In the genomic region with DNA sequence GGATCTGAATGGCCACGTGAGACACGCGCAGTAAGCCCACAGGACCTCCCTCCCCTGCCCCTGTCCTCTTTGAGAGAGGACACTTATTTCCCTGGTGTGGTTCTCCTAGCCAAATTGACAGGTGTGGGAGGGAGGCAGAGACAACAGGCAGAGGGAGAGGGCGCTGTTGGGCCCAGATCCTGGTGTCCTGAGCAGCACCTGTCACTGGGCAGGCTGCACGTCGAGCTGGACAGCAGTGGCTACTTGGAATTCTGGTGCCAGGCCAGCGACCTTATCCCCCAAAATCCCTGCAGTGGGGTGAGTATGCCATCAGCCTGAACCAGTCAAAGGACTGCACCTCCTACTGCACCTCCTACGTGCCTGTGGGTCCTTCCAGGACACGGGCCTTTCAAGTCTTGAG, we compare ENCODE assay signal across 24 mouse cellular contexts. TPM values are rescaled to one million over a fixed set of nuclear protein-coding genes. Genes with fewer than 3 reads are reported as not detected.
"Had no signal": no experiment of that assay in that cellular context is flagged by ENCODE, and none has a peak within 500 bp of the region (broad histone marks: within the 10 kb centered on the region; RNA-seq: fewer than 3 reads in every experiment).

No protein-coding gene starts in this region.

- H3K36me3 ChIP-seq: intestine, embryonic 15.5 days; limb, embryonic 12.5 days; limb, embryonic 15.5 days; lung, embryonic 15.5 days; midbrain, embryonic 10.5 days; neural tube, embryonic 12.5 days; neural tube, embryonic 15.5 days had no signal

- H3K4me2 ChIP-seq: intestine, embryonic 15.5 days; limb, embryonic 12.5 days; limb, embryonic 15.5 days; lung, embryonic 15.5 days; neural tube, embryonic 12.5 days; neural tube, embryonic 15.5 days had no signal

- ATAC-seq: intestine, embryonic 15.5 days had no signal

- H3K4me1 ChIP-seq: intestine, embryonic 15.5 days; limb, embryonic 12.5 days; limb, embryonic 15.5 days; lung, embryonic 15.5 days; megakaryocyte, embryonic 14.5 days; neural tube, embryonic 15.5 days had no signal

- H3K27ac ChIP-seq: intestine, embryonic 15.5 days; limb, embryonic 12.5 days; limb, embryonic 15.5 days; liver, embryonic 14.5 days; lung, embryonic 15.5 days; neural tube, embryonic 12.5 days; neural tube, embryonic 15.5 days had no signal

- DNase-seq: kidney, adult 8-10 months; kidney, postnatal 14 days; kidney, postnatal 4 days; left cerebral cortex, postnatal 4 days; lung, adult 18-20 months; lung, postnatal 10 days; lung, postnatal 36 days; midbrain, embryonic 14.5 days; right cerebral cortex, adult 18-20 months; right cerebral cortex, postnatal 14 days; right cerebral cortex, postnatal 4 days; thymus, postnatal 25 days had no signal

- H3K4me3 ChIP-seq: intestine, embryonic 15.5 days; limb, embryonic 12.5 days; limb, embryonic 15.5 days; lung, embryonic 15.5 days; megakaryocyte, embryonic 14.5 days; midbrain, embryonic 10.5 days; neural tube, embryonic 12.5 days; neural tube, embryonic 15.5 days had no signal

- H3K27me3 ChIP-seq: intestine, embryonic 15.5 days; limb, embryonic 15.5 days; lung, embryonic 15.5 days; neural tube, embryonic 12.5 days; neural tube, embryonic 15.5 days had no signal

- H3K9ac ChIP-seq: intestine, embryonic 15.5 days; limb, embryonic 12.5 days; limb, embryonic 15.5 days; liver, embryonic 14.5 days; lung, embryonic 15.5 days; neural tube, embryonic 12.5 days; neural tube, embryonic 15.5 days had no signal

- H3K9me3 ChIP-seq: intestine, embryonic 15.5 days; limb, embryonic 12.5 days; limb, embryonic 15.5 days; lung, embryonic 15.5 days; megakaryocyte, embryonic 14.5 days; midbrain, embryonic 10.5 days; neural tube, embryonic 12.5 days; neural tube, embryonic 15.5 days had no signal

RNA-seq across cellular contexts. Expression of gene Gm47289, which starts 15.6 kb away (rescaled TPM):
- polyA plus RNA-seq: intestine, embryonic 15.5 days; kidney, embryonic 16.5 days; limb, embryonic 12.5 days; limb, embryonic 15.5 days; liver, embryonic 14.5 days; lung, embryonic 15.5 days; midbrain, embryonic 10.5 days; midbrain, embryonic 14.5 days; neural tube, embryonic 12.5 days; neural tube, embryonic 15.5 days; stomach, embryonic 14.5 days; thymus, postnatal 0 days had no signal
